Mouse (Mus musculus) erythroblast, embryonic 14.5 days (primary cell): Measurements from ENCODE around the gene Wwox.

Source experiments
- GATA1 ChIP-seq: IDR thresholded peaks from 2 replicates; pipeline ENCODE4 v1.6.1; 2012; ENCODE audit warnings: low read length, inconsistent platforms, mixed read lengths
- TAL1 ChIP-seq: IDR thresholded peaks from 3 replicates; pipeline ENCODE4 v1.6.1; 2012; ENCODE audit warnings: low read length, inconsistent platforms, mixed read lengths

DNA sequence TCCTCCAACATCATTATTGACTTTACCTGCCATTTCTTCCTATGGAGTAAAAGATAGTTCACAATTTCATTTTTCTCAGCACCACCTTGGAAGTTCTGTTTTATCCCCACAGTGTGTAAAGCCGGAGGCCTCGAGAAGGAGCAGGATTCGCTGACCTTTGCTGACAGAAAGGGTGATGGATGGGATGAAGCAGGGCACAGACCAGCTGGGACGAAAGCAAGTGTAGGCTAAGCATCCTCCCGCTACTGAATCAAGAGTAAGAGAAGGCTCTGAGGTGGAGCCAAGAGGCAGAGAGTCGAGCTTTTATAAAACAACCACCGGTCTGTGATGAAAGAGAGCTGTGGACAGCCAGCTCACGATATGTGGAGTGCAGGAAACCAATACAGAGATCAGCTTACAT is 850.8 kb downstream of the Wwox start:
- no peak for TF ChIP-seq GATA1
- TF ChIP-seq TAL1 = no peak
